Mouse (Mus musculus): ENCODE measurements around the gene Ralgps2.

GRCm38 (mm10) chr1:156859711-156860250, 79.6 kb downstream of the Ralgps2 start:
- TF ChIP-seq CTCF (conservative IDR thresholded peaks at IDR 0.05; ENCODE audit: low read length) (no peak), POU5F1 (IDR thresholded peaks at IDR 0.05; ENCODE audit: borderline replicate concordance, low read length) (no peak)
